In the genomic region with DNA sequence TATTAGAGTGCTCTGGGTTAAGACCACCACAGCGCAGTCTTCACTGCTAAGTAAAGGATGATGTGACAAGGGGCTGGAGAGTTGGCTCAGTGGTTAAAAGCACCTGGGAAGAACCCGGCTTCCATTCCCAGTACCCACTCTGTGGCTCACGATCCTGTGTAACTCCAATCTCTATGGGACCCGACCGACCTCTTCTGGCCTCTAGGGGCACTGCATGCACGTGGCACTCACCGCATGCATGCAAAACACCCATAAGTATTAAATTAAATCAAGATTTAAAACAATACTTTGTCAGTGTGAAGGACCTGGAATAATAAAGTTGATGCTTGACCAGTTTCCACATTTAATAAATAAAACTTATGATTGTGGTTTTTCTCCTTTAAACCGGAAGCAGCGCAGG, we compare ENCODE assay signal across 12 mouse cellular contexts.
DNase-seq lines count a peak whose midpoint lies in the region; ATAC-seq and TF ChIP-seq lines count a peak whose summit lies in the region.
"Had no signal": no experiment of that assay in that cellular context is flagged by ENCODE, and none has a peak within 500 bp of the region (broad histone marks: within the 10 kb centered on the region; RNA-seq: fewer than 3 reads in every experiment).

No protein-coding gene starts in this region.

- H3K9me3 ChIP-seq in heart, embryonic 12.5 days (replicated peaks), result peaks cover 3% of the 10 kb centered on the region; the same call in 1 of the 2 replicates
- no peaks in the 10 kb centered on the region for H3K9me3 ChIP-seq in ES-E14 (ENCODE audit: control insufficient read depth, insufficient read depth, low read depth, low read length)
- H3K9me3 ChIP-seq: hindbrain, embryonic 10.5 days; limb, embryonic 13.5 days; midbrain, embryonic 12.5 days had no signal

- H3K9ac ChIP-seq in heart, adult 2 months (ENCODE audit: low read depth, low read length), result no peak overlapping the region
- H3K9ac ChIP-seq in heart, embryonic 12.5 days, result no peak overlapping the region
- H3K9ac ChIP-seq in ES-E14 (ENCODE audit: insufficient read depth, low read depth, low read length, poor library complexity, severe bottlenecking), result no peak overlapping the region
- H3K9ac ChIP-seq: limb, embryonic 13.5 days; midbrain, embryonic 12.5 days had no signal

- in situ Hi-C loops in ES-E14 (cut with MboI; ENCODE audit: low sequenced_read_pairs in 2 of 2, unreplicated experiment in 2 of 2), result no loop called here

- no peak for TF ChIP-seq EP300 in heart, adult 2 months (IDR thresholded peaks at IDR 0.05; ENCODE audit: insufficient read depth, low read depth, low read length)

- no peaks in the 10 kb centered on the region for H3K27me3 ChIP-seq in heart, adult 2 months (ENCODE audit: control insufficient read depth, insufficient read depth, low read length)
- H3K27me3 ChIP-seq in heart, embryonic 12.5 days (replicated peaks), result peaks cover 8% of the 10 kb centered on the region; the same call in 1 of the 2 replicates
- H3K27me3 ChIP-seq: limb, embryonic 13.5 days; midbrain, embryonic 12.5 days had no signal

- no peaks in the 10 kb centered on the region for H3K79me2 ChIP-seq in heart, adult 2 months (replicated peaks; ENCODE audit: control insufficient read depth, insufficient read depth, low read length)

- ATAC-seq in heart, embryonic 12.5 days (ENCODE audit: insufficient number of reproducible peaks, low FRiP score), result no peak

- intact Hi-C loops in heart, adult 2 months (cut with DNase I), result no loop called here

- DNase-seq in heart, adult 2 months, result no peak
- peak; percentile 13 for DNase-seq in lung, postnatal 10 days
- DNase-seq in lung, postnatal 14 days, result no peak
- no peak for DNase-seq in ES-E14 (ENCODE audit: low read depth, low spot score)
- DNase-seq in retina, embryonic 14.5 days (ENCODE audit: low spot score), result peak; percentile 21
- DNase-seq in adrenal gland, adult (ENCODE audit: inconsistent age in 2 of 2, low spot score in 1 of 2), result no peak
- DNase-seq in layer of hippocampus, adult 18-20 months (ENCODE audit: low spot score in 2 of 2), result no peak
- DNase-seq: cerebellum, postnatal 25 days had no signal

- WGBS in heart, adult 2 months, result 71% methylated on average over 9 of the region's 9 CpGs
- WGBS in heart, embryonic 12.5 days, result 55% methylated on average over 9 of the region's 9 CpGs

- H3K4me2 ChIP-seq in heart, embryonic 12.5 days, result no peak overlapping the region
- H3K4me2 ChIP-seq: limb, embryonic 13.5 days; midbrain, embryonic 12.5 days had no signal

- TF ChIP-seq POLR2A in heart, adult 2 months (IDR thresholded peaks at IDR 0.05; ENCODE audit: insufficient read depth, low read depth, low read length), result no peak

- H3K36me3 ChIP-seq in heart, adult 2 months (ENCODE audit: control insufficient read depth, insufficient read depth, low read length), result no peaks in the 10 kb centered on the region
- H3K36me3 ChIP-seq in heart, embryonic 12.5 days, result no peaks in the 10 kb centered on the region
- no peaks in the 10 kb centered on the region for H3K36me3 ChIP-seq in ES-E14 (ENCODE audit: control insufficient read depth, insufficient read depth, low read length, poor library complexity, severe bottlenecking)
- H3K36me3 ChIP-seq: hindbrain, embryonic 10.5 days; limb, embryonic 13.5 days; midbrain, embryonic 12.5 days had no signal

- no peak overlapping the region for H3K4me3 ChIP-seq in heart, adult 2 months
- H3K4me3 ChIP-seq in heart, embryonic 12.5 days, result no peak overlapping the region
- no peak overlapping the region for H3K4me3 ChIP-seq in ES-E14 (ENCODE audit: insufficient read depth in 1 of 2, low read depth in 1 of 2, low read length in 2 of 2, poor library complexity in 1 of 2, severe bottlenecking in 1 of 2)
- H3K4me3 ChIP-seq: hindbrain, embryonic 10.5 days; limb, embryonic 13.5 days; midbrain, embryonic 12.5 days had no signal

- peak; percentile 60 for TF ChIP-seq CTCF in heart, adult 2 months (IDR thresholded peaks at IDR 0.05)

- H3K4me1 ChIP-seq in heart, adult 2 months (ENCODE audit: control insufficient read depth, insufficient read depth, low read length), result no peaks in the 10 kb centered on the region
- H3K4me1 ChIP-seq in heart, embryonic 12.5 days (replicated peaks), result peaks cover 42% of the 10 kb centered on the region
- H3K4me1 ChIP-seq in ES-E14 (ENCODE audit: control insufficient read depth in 2 of 2, insufficient read depth in 2 of 2, low read length in 2 of 2, poor library complexity in 1 of 2), result no peaks in the 10 kb centered on the region

- H3K27ac ChIP-seq in heart, adult 2 months, result no peak overlapping the region
- no peak overlapping the region for H3K27ac ChIP-seq in heart, embryonic 12.5 days (ENCODE audit: poor library complexity, severe bottlenecking)
- H3K27ac ChIP-seq in ES-E14 (ENCODE audit: insufficient read depth, low read depth, low read length, poor library complexity, severe bottlenecking), result no peak overlapping the region
- H3K27ac ChIP-seq: hindbrain, embryonic 10.5 days; limb, embryonic 13.5 days; midbrain, embryonic 12.5 days had no signal

TF ChIP-seq in ES-E14, 5 proteins besides CTCF, POLR2A, EP300 and RAD21:
- TF ChIP-seq ZC3H11A (IDR thresholded peaks at IDR 0.05; ENCODE audit: borderline replicate concordance, low read depth, low read length) (peak; percentile 45; the same call in 1 of the 2 replicates), ZNF384 (IDR thresholded peaks at IDR 0.05; ENCODE audit: low read depth, low read length) (no peak)

Comparison
In these comparisons a context has a peak if more than half of its experiments do, and no peak if none do; other contexts are left out.
1. DNase-seq: peak in lung, postnatal 10 days (single experiment) and retina, embryonic 14.5 days (single experiment); none in heart, adult 2 months (0 of 2), lung, postnatal 14 days (single experiment), ES-E14 (single experiment), adrenal gland, adult (0 of 2) and layer of hippocampus, adult 18-20 months (0 of 2).